Mouse (Mus musculus) embryonic facial prominence, embryonic 13.5 days (tissue): Measurements from ENCODE around the gene Robo1. TPM values are rescaled to one million over a fixed set of nuclear protein-coding genes. Genes with fewer than 3 reads are reported as not detected.

Source experiments
- ATAC-seq: fragments of 200-750 bp; cut with Nextera tagmentation; 2 replicates; pipeline ENCODE4 v1.8.0; 2017; ENCODE audit warnings: low read depth; ENCODE audit not compliant: insufficient number of reproducible peaks, insufficient read depth, low FRiP score, low TSS enrichment
- H3K27ac ChIP-seq: fragments of 300-500 bp; sonication (generic); 2 replicates; pipeline ENCODE4 v1.5.1; 2015; ENCODE audit warnings: moderate library complexity, mild to moderate bottlenecking, inconsistent platforms
- H3K27me3 ChIP-seq: fragments of 300-500 bp; sonication (generic); 2 replicates; pipeline ENCODE4 v1.6.1; 2015; ENCODE audit warnings: mild to moderate bottlenecking, inconsistent platforms
- H3K36me3 ChIP-seq: fragments of 300-500 bp; sonication (generic); 2 replicates; pipeline ENCODE4 v1.6.1; 2015; ENCODE audit warnings: mild to moderate bottlenecking, inconsistent platforms
- H3K4me1 ChIP-seq: fragments of 300-500 bp; sonication (generic); 2 replicates; pipeline ENCODE4 v1.6.1; 2015; ENCODE audit warnings: inconsistent platforms
- H3K4me2 ChIP-seq: fragments of 300-500 bp; sonication (generic); 2 replicates; pipeline ENCODE4 v1.6.1; 2015; ENCODE audit warnings: moderate library complexity, mild to moderate bottlenecking, inconsistent platforms
- H3K4me3 ChIP-seq: fragments of 300-500 bp; sonication (generic); 2 replicates; pipeline ENCODE4 v1.5.1; 2015; ENCODE audit warnings: mild to moderate bottlenecking, inconsistent platforms
- H3K9ac ChIP-seq: fragments of 300-500 bp; sonication (generic); 2 replicates; pipeline ENCODE4 v1.6.1; 2015; ENCODE audit warnings: mild to moderate bottlenecking, inconsistent platforms
- H3K9me3 ChIP-seq: fragments of 300-500 bp; sonication (generic); 2 replicates; pipeline ENCODE4 v1.6.1; 2016; ENCODE audit warnings: inconsistent platforms
- WGBS: fragments of 180-500 bp; shearing (Covaris S2); methylation state at CpG from one replicate; pipeline ENCODE4 v1.1.7; 2015; ENCODE audit warnings: mixed read lengths; 5-methylcytosine and 5-hydroxymethylcytosine counted together
- polyA plus RNA-seq: library from polyadenylated mRNA; unstranded; fragments of >200 nt; fragmentation: Nextera tagmentation; extraction: Ambion mirVana; gene quantifications from 2 replicates; pipeline ENCODE4 v1.2.1, GENCODE M21; 2015

Gene Robo1
- polyA plus RNA-seq, 1 experiment from 2014 or later, result 63.8 TPM

DNA sequence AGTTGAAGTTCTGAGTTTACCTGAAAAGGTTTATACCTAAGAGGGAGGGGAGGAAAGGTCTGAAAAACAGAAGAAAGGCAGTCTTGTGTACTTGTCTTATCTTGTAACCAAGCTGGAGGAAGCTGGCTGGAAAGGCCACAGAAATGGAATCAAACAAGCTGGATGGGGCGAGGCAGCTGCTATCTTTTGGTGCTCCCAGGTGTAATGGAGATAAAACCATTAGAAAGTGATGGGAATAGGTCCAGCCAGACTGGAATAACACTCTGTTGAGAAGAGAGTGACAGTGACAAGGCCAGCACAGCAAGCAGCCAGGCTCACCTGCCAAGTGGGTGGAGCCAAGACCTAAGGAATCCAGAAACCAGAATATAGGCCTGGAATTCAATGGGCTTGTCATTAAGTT lies 75.5 kb downstream of the Robo1 start:
- no peak overlapping the region for H3K4me3 ChIP-seq
- no peaks in the 10 kb centered on the region for H3K9me3 ChIP-seq
- WGBS, result 56% methylated on average over 1 of the region's 1 CpGs
- H3K27me3 ChIP-seq, result no peaks in the 10 kb centered on the region
- no peaks in the 10 kb centered on the region for H3K36me3 ChIP-seq
- no peak overlapping the region for H3K4me2 ChIP-seq
- no peak for ATAC-seq
- no peak overlapping the region for H3K27ac ChIP-seq
- H3K9ac ChIP-seq, result no peak overlapping the region
- H3K4me1 ChIP-seq, result no peaks in the 10 kb centered on the region

DNA sequence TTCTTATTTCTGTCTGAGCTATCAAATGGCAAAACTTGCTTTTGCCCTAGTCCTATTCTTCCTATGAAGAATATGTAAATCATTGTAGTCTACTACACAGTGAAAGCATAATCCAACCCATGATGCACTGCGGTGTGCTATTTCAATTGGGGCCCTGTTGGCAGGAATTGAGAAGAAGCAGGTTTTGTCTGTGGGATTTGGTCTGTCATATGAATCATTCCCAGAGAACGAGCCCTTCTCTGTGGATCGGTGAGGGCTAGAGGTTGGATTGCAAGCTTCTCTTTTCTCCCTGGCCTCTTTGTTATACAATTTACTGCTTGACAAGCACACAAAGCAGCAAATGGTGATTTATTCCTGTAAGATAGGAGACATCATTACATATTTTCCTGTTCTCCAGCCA lies 85.4 kb downstream of the Robo1 start:
- Histone ChIP-seq H3K9ac (no peak overlapping the region), H3K36me3 (no peaks in the 10 kb centered on the region), H3K4me1 (no peaks in the 10 kb centered on the region), H3K4me3 (no peak overlapping the region), H3K27me3 (no peaks in the 10 kb centered on the region), H3K4me2 (no peak overlapping the region), H3K9me3 (no peaks in the 10 kb centered on the region), H3K27ac (no peak overlapping the region)
- no peak for ATAC-seq
- WGBS, result 79% methylated on average over 3 of the region's 3 CpGs

DNA sequence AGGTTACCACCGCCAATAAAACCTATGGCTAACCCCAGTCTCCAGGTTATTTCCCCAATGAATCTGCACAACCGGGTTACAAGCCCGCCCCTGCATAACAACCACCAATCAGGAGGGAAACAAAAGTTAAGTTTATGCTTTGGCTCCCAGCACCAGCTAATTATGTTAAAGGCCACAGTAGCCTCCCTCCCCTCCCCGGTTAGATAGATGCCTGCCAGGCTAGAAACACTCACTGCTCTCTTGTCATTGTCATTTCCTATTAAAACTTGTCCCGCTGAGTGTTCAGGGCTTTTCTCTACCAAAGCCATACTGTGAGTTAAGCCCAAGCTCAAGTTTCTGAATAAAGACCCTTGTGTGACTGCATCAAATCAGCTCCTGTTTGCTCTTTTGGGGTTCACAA lies 90.7 kb downstream of the Robo1 start:
- Histone ChIP-seq H3K4me3 (no peak overlapping the region), H3K4me2 (no peak overlapping the region), H3K9ac (no peak overlapping the region), H3K4me1 (peaks cover 4% of the 10 kb centered on the region; the same call in 1 of the 2 replicates), H3K9me3 (no peaks in the 10 kb centered on the region), H3K27me3 (no peaks in the 10 kb centered on the region), H3K36me3 (no peaks in the 10 kb centered on the region), H3K27ac (no peak overlapping the region)
- 40% methylated on average over 5 of the region's 5 CpGs for WGBS
- ATAC-seq, result no peak

DNA sequence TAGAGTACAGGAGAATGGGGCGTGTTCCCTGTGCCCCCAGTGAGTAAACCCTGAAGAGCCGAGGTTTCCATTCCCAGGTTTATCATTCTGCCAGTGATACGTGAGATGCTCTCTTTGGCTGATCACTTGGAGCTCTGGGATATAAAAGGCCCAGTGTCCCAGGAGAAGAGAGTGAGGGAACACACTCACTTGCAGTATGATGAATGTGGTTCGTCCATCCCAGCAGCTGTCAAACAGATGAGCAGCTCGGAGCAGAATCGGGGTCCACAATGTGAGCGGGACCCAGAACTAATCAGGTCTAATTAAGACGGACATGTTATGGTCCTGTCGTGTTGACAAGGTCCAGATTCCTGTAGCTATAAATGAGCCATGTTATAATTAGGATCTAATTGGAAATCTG lies 94.3 kb downstream of the Robo1 start:
- WGBS, result 18% methylated on average over 9 of the region's 9 CpGs
- Histone ChIP-seq H3K27ac (no peak overlapping the region), H3K4me2 (peak overlapping the region; percentile 30), H3K9ac (no peak overlapping the region), H3K36me3 (no peaks in the 10 kb centered on the region), H3K4me3 (no peak overlapping the region), H3K4me1 (peaks cover 4% of the 10 kb centered on the region; the same call in 1 of the 2 replicates), H3K27me3 (no peaks in the 10 kb centered on the region), H3K9me3 (no peaks in the 10 kb centered on the region)
- no peak for ATAC-seq

DNA sequence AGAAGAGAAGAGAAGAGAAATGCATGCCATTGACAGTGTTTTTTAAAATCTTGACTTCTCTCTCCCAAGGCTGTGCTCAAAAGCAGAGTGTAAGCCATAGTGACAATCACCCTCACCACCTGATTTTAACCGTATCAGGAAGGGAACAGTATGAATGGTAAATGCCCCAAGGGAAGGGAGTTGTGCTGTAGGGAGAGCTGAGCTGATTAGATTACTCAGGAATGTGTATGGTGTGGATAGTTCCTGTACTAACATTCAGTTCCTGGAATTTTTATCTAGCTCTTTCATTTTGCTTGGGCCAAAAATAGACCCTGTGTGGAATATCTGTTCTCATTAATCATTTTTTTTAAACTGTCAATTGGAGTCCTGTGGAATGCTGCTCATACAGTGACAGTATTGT lies 101.7 kb downstream of the Robo1 start:
- H3K9ac ChIP-seq, result no peak overlapping the region
- H3K4me1 ChIP-seq, result no peaks in the 10 kb centered on the region
- H3K27me3 ChIP-seq, result no peaks in the 10 kb centered on the region
- H3K36me3 ChIP-seq, result no peaks in the 10 kb centered on the region
- no peak overlapping the region for H3K27ac ChIP-seq
- 26% methylated on average over 1 of the region's 1 CpGs for WGBS
- no peak for ATAC-seq
- H3K9me3 ChIP-seq, result no peaks in the 10 kb centered on the region
- H3K4me2 ChIP-seq, result no peak overlapping the region
- H3K4me3 ChIP-seq, result no peak overlapping the region

DNA sequence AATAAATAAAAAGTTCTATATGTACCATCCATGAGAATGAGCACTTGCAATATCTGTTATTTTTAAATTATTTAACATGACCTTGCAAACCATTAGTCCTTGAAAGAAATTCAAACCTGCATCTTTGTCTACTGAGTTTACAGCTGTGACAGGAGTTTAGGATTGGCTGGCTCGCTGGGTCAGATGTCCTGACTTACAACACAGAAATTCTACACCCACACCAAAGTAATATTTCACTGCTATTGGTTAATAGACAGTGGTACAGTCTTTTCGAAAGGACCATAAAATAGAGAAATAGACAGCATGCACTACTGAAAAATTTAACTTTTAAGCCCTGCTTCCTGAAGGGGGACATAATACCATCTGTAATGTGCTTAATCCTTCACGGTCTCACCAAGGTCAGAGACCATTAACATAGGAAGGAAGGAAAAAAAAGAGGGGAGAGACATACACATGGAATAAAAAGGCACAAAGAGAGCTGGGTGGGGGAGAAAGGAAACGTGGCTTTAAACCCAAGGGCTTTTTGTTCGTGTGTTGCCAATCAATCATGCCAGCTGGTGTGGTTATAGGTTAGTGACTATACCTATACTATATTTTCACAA lies 103.7 kb downstream of the Robo1 start:
- ATAC-seq, result no peak
- no peaks in the 10 kb centered on the region for H3K36me3 ChIP-seq
- no peak overlapping the region for H3K9ac ChIP-seq
- H3K27me3 ChIP-seq, result no peaks in the 10 kb centered on the region
- no peak overlapping the region for H3K4me2 ChIP-seq
- no peak overlapping the region for H3K27ac ChIP-seq
- no peak overlapping the region for H3K4me3 ChIP-seq
- WGBS, result 29% methylated on average over 5 of the region's 5 CpGs
- no peaks in the 10 kb centered on the region for H3K9me3 ChIP-seq
- no peaks in the 10 kb centered on the region for H3K4me1 ChIP-seq

DNA sequence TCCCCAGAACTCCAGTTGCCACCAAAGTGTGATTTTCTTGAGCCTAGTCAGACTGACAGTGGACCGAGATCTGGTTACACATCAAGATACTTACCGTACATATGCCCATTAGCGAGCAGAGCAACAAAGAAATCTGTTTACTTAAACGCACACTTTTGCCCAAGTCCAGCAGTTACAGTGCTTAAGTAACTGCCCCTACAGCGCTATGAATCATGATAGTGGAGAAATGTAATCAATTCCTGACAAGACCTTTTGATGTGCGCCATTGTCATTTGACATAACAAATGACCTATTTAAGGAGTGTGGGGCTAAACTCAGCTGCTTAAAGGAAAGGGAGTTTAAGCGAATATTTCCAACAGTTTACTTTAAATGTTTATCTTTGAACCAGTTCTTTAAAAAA lies 104.8 kb downstream of the Robo1 start:
- ATAC-seq, result no peak

DNA sequence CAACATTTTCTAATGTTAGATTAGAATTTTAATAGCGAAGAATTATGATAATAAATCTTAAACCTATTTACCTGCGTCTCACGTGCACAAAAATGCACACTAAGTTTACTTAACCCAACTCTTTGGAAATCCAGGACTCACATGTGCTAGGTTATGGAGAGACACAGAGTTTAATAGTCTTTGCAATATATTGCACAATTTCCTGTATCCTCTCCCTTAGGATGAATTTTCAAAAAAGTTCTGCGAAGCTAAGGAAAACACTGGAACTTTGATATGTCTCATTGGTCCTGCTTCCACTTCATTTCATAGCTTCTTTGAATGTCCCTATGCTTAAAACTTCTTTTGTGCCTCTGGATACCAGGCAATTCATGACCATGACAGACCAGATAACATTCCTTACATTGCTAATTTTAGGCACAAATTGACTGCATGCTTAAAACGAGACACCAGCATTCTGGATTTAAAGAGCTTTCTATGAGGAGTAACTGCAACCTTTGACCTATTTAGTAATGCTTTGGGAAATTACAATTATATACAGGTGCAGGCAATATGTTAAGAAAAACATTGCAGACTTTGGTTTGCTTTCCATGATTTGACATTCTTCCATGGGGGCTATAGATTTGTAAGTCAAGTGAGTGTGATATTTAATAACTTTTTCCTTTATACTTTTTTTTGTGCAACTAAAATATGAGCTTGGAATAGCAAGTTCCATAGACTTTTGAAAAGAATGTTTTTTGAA lies 111.4 kb downstream of the Robo1 start:
- H3K9me3 ChIP-seq, result no peaks in the 10 kb centered on the region
- no peak overlapping the region for H3K4me3 ChIP-seq
- no peak overlapping the region for H3K9ac ChIP-seq
- no peaks in the 10 kb centered on the region for H3K36me3 ChIP-seq
- no peak for ATAC-seq
- no peak overlapping the region for H3K27ac ChIP-seq
- H3K4me1 ChIP-seq, result no peaks in the 10 kb centered on the region
- no peak overlapping the region for H3K4me2 ChIP-seq
- no peaks in the 10 kb centered on the region for H3K27me3 ChIP-seq
- 68% methylated on average over 5 of the region's 5 CpGs for WGBS

More for the DNA sequence above, 104.8 kb downstream of the Robo1 start:
- Histone ChIP-seq H3K27me3 (no peaks in the 10 kb centered on the region), H3K27ac (no peak overlapping the region), H3K4me2 (no peak overlapping the region), H3K36me3 (no peaks in the 10 kb centered on the region), H3K4me1 (no peaks in the 10 kb centered on the region), H3K4me3 (no peak overlapping the region), H3K9ac (no peak overlapping the region), H3K9me3 (no peaks in the 10 kb centered on the region)
- WGBS, result 47% methylated on average over 7 of the region's 7 CpGs

DNA sequence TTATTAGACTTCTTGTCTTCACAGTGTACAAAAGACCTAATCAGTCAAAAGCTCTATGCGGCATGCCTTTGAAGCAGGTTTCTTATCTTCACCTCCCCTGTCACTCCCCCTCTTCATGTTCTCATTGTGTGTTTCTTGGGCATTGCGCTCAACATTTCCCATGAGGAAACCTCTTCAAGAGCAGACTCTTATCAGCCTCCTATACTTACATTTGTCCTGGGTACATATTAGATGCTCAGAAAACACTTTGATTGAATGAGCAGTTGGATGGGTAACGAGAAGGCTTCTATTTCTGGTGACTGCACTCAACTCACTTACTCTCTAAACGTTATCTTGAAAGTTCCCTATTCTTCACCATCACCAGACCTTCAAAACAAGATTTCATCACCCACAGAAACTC lies 114.3 kb downstream of the Robo1 start:
- 78% methylated on average over 4 of the region's 4 CpGs for WGBS
- no peaks in the 10 kb centered on the region for H3K4me1 ChIP-seq
- no peaks in the 10 kb centered on the region for H3K27me3 ChIP-seq
- ATAC-seq, result no peak
- no peaks in the 10 kb centered on the region for H3K36me3 ChIP-seq
- H3K27ac ChIP-seq, result no peak overlapping the region
- no peak overlapping the region for H3K4me2 ChIP-seq
- H3K9me3 ChIP-seq, result no peaks in the 10 kb centered on the region
- H3K9ac ChIP-seq, result no peak overlapping the region
- H3K4me3 ChIP-seq, result no peak overlapping the region

DNA sequence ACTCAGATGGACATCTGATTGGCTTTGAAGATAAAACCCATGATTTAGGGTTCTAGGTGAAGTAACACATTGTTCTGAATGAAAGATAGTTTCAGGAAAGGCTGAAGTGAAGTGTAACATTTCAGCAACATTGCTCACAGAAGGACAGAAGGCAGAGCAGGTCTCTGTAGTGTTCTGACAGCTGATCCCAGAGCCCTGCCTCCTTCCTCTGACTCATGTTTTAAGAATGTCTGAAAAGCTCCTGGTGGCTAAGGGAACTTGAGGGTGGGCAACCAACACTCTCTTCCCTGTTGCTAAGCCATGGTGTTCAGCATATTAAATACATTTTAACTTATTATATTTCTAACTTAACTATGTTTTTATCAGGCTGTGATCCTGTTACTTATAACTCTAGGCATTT lies 126.3 kb downstream of the Robo1 start:
- no peak for ATAC-seq
- H3K9me3 ChIP-seq, result no peaks in the 10 kb centered on the region
- no peaks in the 10 kb centered on the region for H3K36me3 ChIP-seq
- no peak overlapping the region for H3K4me2 ChIP-seq
- no peak overlapping the region for H3K4me3 ChIP-seq
- H3K27ac ChIP-seq, result peak overlapping the region; percentile 22; the same call in 1 of the 2 replicates
- H3K4me1 ChIP-seq, result peaks cover 7% of the 10 kb centered on the region
- H3K9ac ChIP-seq, result no peak overlapping the region
- no peaks in the 10 kb centered on the region for H3K27me3 ChIP-seq

DNA sequence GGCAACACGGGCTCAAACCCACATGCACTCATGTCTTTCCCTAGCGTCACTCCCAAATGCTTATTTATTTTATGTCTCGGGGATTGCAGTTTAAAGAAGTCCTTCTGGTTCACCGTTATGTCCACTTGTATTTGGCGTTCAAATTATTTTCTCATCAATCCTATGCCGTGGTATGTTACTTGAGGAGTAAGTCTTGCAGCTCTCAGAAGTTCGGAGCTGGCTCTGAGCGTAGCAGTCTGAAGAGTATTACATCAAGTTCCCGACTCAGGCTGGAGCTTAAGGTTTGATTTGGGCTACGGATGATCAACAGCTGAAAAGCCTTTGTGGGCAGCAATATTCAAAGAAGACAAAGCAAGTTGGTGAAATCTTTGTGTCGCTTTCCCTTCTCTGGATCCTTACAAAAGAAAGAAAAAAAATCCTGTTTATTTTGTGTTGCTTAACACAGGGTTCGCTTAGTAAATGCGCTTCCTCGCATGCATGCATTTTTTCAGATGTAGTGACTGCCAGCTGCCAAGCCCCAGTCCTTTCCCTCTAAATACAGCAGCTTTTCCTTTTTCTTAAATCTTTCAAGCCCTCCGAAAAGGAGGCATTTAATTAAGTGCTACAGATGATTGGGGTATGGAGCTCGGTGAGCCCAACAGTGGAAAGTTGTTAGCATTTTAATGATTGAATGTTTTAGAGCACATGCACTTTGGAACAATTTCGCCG lies 136.5 kb downstream of the Robo1 start:
- 67% methylated on average over 18 of the region's 18 CpGs for WGBS
- no peak for ATAC-seq
- H3K4me2 ChIP-seq, result no peak overlapping the region

DNA sequence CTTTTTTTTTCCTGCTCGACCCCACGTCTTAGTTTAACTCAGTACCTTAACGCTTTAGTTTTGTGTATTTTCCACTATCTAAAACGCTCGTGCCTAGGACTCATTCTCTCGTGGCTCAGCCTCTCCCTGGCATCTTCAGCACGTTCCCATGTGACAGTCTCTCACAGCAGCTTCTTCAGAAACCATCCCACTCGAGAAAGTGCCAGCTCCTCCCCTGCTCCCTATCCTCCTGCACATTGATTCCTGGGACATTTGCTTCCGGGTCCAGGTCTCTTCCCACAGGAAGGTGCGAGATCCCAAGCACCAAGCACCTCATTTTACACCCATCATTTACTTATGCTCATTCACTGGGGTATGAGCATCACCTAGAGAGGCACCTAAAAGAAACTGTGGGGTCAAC lies 150.0 kb downstream of the Robo1 start:
- Histone ChIP-seq H3K27me3 (no peaks in the 10 kb centered on the region), H3K9me3 (no peaks in the 10 kb centered on the region), H3K4me3 (no peak overlapping the region), H3K27ac (0 out of 2 replicates have a peak overlapping the region, but pooled peaks have one; percentile 17), H3K4me1 (peaks cover 8% of the 10 kb centered on the region; the same call in 1 of the 2 replicates), H3K9ac (no peak overlapping the region), H3K4me2 (peak overlapping the region; percentile 5; the same call in 1 of the 2 replicates), H3K36me3 (no peaks in the 10 kb centered on the region)
- no peak for ATAC-seq
- 46% methylated on average over 10 of the region's 10 CpGs for WGBS

More for the DNA sequence above, 136.5 kb downstream of the Robo1 start:
- H3K9ac ChIP-seq, result no peak overlapping the region
- H3K4me3 ChIP-seq, result no peak overlapping the region
- no peaks in the 10 kb centered on the region for H3K36me3 ChIP-seq
- H3K27me3 ChIP-seq, result no peaks in the 10 kb centered on the region
- H3K4me1 ChIP-seq, result no peaks in the 10 kb centered on the region
- H3K9me3 ChIP-seq, result no peaks in the 10 kb centered on the region
- H3K27ac ChIP-seq, result no peak overlapping the region
